Comparison of ENCODE assay signal across 15 mouse cellular contexts in the genomic region with DNA sequence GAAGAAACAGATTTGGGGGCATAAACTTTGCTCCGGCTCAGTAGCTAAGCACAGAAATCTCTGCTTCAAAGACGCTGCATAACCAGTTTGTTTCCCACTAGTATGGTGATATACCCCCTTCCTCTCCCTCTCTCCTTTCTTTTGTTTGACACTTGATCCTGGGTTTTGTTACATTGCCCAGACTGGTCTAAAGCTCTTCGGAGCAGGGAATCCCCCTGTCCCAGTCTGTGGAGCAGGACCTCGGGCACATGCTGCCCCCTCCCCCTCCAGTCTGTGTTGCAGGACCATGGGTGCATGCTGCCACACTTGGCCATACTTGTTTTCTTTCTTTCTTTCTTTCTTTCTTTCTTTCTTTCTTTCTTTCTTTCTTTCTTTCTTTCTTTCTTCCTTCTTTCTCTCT.
"Had no signal": no experiment of that assay in that cellular context is flagged by ENCODE, and none has a peak within 500 bp of the region (broad histone marks: within the 10 kb centered on the region; RNA-seq: fewer than 3 reads in every experiment).

No protein-coding gene starts in this region.

- H3K4me1 ChIP-seq: neural tube, embryonic 13.5 days; stomach, embryonic 15.5 days had no signal

- H3K27ac ChIP-seq: neural tube, embryonic 13.5 days; neural tube, embryonic 15.5 days; stomach, embryonic 15.5 days; stomach, postnatal 0 days had no signal

- H3K27me3 ChIP-seq: neural tube, embryonic 13.5 days; neural tube, embryonic 15.5 days; stomach, embryonic 15.5 days had no signal

- H3K36me3 ChIP-seq: neural tube, embryonic 13.5 days; neural tube, embryonic 15.5 days; stomach, embryonic 15.5 days had no signal

- H3K9me3 ChIP-seq: neural tube, embryonic 13.5 days; neural tube, embryonic 15.5 days; stomach, embryonic 15.5 days had no signal

- DNase-seq: retina, postnatal 1 day; right cerebral cortex, adult 18-20 months; right cerebral cortex, postnatal 25 days; right cerebral cortex, postnatal 4 days; spleen, adult 18-20 months; thymus, adult 18-20 months; thymus, adult 2 months; thymus, postnatal 14 days; thymus, postnatal 25 days; thymus, postnatal 36 days; thymus, postnatal 4 days had no signal

- H3K4me3 ChIP-seq: neural tube, embryonic 13.5 days; neural tube, embryonic 15.5 days; stomach, embryonic 15.5 days had no signal

- H3K9ac ChIP-seq: neural tube, embryonic 13.5 days; neural tube, embryonic 15.5 days; stomach, embryonic 15.5 days had no signal

- H3K4me2 ChIP-seq: neural tube, embryonic 13.5 days; neural tube, embryonic 15.5 days; stomach, embryonic 15.5 days had no signal
